Mouse (Mus musculus) regulatory T cell (primary cell): Measurements from ENCODE around the gene Noxa1.

Experiments
- in situ Hi-C: fragments of 300-600 bp; cut with MboI, MseI; formaldehyde crosslinking; loops from one replicate; pipeline ENCODE4 v1.15.1; 2025; ENCODE audit warnings: high pct_unique_total_duplicates

The Noxa1 gene

DNA sequence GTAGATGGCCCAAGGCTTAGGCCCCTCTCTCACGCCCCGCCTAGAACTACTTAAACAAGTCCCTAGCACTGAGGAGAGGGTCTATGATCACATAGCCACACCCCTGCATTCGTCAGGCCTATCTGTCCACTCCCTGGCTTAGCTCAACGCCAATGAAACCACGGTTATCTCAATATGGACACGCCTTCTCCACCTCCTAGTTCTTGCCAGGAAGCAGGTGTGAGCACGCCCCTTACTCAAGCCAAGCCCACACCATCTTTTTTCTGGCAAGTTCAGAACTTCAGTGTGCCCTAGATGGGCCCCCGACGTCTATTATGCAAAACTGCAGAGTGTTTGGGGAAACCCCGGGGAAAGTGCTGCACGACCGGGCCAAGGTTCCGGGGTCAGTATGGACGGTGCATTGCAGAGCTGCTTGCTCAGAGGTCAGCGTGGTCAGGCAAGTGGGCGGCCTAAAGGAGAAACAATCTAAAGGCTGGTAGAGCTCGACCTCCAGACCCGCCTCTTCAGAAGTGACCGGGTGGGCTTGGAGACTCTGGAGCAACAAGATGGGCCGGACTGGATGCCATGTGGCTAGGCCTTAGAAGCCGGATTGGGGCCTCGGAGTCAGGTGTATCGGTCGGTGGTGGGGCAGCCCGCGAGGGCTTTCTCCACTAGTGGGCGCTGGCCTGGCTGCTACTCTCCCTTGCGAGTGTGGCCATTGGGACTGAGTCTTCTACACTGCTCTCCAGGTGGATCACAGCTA is at the start of gene Noxa1:
Gene Noxa1, minus strand, starts transcription at position 41 of the 742 bp plus-strand sequence.
- in situ Hi-C loops = no loop called here

DNA sequence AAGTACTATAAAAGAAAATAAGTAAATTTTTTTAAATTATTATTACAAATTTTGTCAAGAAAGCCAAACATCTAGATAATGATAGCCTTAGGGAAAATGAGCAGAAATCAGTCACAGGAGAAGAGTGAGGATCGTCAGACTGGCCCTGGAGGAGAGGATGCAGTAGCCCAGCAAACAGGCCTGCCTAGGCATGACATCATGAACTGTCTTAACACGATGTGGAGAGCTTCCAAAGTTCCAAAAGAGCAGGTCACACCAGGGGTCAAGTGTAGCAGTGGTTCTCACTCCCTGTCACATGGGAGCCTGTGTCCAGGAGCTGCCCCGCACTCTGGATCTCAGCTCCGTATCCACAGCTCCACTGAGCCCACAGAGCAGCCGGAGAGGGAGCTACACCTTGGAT is 47.0 kb upstream of the Noxa1 start:
- in situ Hi-C loops = no loop called here

DNA sequence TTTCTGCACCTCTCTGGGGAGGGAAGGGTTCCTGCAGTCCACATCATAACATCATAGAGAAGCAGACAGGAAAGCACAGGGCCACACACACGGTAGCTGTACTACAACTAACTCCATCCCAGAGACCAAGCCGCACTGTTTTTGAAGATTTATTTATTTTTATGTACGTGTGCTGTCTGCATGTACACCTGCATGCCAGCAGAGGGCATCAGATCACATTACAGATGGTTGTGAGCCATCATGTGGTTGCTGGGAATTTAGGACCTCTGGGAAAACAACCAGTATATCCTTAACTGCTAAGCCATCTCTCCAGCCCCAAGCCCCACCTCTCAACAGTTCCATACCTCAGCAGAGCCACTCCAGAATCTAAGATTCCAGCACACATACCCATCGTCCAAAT is 46.2 kb upstream of the Noxa1 start:
- in situ Hi-C loops = no loop called here

DNA sequence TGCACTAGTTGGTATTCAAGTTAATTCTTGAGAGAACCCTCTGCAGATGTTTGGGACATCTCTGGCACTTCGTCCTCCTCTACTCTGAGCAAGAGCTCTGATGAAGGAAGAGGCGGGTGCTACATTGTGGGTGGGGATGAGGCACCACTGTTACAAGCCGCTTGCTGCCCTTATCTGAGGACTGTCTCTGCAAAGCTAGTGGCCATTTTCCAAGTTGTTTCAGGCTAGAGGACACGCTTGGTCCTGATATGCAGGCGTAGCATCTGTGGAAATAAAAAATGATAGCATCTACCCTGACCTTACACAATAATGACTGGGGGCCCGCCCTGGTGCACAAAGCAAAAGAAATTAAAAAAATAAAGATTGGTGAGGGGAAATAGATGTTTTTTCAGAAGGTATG is 42.9 kb upstream of the Noxa1 start:
- in situ Hi-C loops = no loop called here

DNA sequence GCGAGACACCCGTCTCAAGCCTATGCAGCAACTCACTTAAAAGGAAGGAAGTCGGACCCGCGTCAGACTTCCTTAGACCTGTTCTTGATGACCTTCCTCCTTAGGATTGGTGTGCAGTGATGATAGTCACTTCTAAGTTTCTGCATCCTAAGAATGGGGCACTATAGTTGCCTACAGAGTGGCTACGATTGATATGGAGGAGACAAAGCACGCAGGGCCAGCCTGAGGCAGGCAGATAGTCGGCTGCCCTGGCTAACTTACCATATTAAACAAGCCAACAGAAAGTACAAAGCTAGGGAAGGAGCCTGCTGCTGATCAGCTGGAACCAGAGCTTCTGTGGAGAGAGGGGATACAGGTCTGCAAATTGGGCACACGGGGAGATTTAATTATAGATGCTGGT is 36.7 kb upstream of the Noxa1 start:
- in situ Hi-C loops = no loop called here

DNA sequence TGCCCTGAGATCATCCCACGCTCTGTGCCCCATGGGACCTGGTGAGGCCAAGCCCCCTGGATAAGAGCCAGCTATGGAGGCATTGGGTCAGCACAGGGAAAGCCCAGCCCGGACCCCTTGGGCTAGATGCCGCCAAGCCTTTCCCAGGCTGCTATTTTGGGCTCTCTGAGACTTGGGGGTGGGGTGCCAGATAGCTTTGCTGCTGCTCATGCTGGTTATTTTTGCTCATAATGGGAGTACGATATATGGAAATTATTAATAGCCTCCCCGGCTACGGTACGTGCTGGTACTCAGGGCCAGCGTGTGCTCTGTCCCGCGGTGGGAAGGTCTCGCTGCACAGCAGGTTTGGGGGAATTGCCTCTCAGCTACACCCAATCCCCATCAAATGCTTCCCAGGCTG is 33.1 kb upstream of the Noxa1 start:
- in situ Hi-C loops = no loop called here

DNA sequence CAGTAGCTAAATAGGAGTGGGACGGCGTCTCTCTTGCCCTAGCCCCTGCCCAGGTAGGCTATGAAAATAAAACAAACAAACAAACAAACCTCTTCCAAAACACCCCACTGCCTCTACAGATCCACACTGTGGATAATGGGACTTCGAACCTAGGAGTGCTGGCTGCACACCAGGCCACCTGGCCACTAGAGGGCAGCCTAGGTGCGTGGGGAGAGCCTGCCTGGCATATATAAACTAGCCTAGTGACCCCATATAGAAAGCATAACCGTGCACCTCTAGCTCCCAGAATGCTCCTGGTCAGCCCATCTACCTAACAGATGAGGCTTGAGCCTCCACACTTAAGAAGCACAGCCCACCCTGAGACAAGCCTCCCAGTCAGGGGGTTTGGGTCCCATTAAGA is 32.3 kb upstream of the Noxa1 start:
- in situ Hi-C loops = no loop called here

DNA sequence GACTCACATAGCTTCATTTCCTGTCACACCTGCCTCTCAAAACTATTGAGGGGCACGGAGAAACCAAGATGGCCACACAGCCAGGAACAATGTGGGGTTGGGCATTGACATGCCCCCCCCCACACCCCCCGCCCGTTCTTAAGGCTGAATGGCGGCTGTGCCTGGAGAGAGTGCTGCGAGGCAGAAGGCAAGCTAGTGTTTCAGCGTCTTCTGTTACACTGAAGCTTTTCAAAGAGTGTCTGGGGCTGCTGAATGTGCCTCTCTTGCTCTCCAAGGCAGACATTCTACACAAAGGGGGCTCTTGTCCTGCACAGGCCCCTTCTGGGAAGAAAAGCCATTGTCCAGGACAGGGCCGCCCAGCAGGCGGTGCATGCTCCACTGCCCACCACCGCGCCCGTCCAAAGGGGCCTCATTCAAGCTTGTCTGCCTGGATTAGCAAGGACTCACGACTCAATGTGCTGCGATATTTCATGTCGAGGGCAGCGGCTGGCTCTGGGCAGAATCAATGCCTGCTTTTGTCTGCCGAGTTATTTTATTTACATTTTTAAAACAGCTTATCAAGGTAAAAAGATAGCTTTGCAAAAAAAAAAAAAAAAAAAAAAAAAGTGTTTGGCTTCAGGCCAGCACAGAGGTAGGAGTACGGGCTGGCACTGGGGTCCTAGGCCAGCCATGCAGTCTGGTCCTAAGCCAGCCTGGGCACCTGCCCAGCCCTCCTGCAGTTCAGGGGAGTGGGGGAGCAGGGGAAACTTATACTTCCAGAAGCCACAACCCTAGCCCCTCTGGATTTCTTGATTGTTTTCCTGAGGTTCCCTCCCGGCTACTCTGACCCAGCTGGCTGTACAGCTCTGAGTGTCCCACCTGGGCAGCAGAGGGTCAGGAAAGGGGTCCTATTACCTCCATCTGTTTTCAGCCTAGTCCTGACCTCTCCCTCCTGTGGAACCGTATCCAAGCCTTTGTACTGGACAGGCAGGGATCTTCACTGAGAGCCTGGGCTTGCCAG is 31.4 kb upstream of the Noxa1 start:
- in situ Hi-C loops = no loop called here

DNA sequence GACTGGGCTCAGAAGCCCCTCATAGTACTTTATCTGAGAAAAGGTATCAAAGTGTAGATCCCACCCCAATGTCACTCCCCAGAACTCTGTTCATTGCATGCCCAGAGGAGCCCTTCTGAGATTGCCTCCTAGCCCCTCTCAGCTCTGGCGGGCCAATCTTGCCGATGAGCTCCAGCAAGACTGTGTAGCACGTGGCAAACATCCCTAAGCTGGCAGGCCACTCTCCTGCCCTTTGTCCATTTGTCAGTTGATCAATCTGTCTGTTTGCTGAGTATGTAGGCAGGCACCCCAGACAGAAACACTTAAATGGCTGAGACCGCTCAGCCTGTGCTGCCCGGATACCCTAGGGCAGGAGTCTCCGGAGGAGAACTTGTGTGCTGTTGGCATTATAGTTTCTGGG is 30.2 kb upstream of the Noxa1 start:
- in situ Hi-C loops = no loop called here

DNA sequence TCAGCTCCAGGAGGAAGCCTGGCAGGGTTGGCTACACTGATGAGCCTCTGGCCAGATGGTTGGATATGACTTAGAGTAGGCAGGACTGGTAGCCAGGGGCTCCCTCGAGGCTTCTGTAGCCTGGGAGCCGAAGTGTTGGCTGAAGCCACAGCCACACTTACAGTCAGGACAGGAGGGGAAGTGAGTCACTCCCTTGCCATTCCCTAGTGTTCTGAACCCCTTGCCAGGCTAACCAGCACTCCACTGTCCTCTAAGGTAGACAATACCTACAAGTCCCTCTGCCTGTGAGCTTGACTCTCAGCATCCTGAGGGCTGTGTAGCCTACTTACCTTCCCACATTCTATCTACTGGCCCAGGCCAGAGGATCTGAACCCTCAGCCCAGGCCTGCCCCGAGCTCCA is 29.5 kb upstream of the Noxa1 start:
- in situ Hi-C loops = no loop called here

DNA sequence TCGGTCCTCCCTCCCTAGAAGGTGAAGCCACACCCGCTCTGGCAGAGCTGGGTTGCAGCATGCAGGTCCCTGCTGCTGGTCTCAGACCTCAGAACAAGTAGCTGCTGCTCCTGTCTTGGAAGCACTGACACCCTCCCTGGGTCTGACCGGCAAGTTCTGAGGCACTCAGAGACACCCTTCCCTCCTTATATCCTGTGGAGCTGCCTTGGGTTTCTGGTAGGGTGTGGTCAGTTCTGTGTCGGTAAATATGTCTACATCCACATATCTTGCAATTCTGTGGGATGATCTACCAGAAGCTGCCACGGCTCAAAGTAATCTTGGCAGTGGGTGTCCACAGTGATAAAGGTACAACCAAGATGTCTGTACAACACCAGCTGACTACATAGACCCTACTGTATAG is 28.6 kb upstream of the Noxa1 start:
- in situ Hi-C loops = no loop called here

DNA sequence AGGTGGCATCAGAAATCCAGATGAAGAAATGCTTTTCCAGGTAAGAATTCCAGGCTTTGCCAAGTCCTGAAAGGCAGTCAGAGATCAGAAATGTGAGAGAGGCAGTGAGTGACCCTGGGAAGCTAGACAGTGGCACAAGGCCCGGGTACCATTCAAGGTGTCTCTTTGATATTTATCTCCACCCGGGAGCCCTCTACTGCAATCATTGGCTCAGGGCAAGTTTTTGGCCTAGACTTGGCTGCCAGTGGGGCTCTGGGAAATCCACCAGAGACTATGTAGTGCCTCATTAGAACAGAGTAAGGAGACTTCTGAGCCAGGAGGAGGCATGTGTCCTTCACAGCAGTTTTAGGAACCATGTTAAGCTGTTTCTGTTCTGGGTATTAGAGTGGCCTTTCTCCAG is 27.7 kb upstream of the Noxa1 start:
- in situ Hi-C loops = no loop called here

DNA sequence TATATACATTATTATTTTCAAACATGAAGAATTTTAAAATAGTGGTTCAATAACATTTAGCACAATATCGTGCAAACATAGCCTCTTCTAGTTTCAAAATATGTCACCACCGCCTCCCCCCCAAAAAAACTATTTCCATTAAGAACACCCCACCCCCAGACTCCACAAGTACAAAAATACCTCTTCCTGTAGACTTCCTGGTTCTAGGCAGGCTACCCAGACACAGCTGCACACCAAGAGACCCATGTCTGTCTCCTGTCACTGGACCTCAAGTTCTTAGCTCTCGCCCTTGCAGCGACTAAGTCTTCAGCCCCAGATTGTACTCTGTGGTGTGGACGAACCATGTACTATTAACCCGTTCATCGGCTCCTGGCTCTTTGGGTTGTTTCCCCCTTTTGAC is 26.0 kb upstream of the Noxa1 start:
- in situ Hi-C loops = no loop called here

DNA sequence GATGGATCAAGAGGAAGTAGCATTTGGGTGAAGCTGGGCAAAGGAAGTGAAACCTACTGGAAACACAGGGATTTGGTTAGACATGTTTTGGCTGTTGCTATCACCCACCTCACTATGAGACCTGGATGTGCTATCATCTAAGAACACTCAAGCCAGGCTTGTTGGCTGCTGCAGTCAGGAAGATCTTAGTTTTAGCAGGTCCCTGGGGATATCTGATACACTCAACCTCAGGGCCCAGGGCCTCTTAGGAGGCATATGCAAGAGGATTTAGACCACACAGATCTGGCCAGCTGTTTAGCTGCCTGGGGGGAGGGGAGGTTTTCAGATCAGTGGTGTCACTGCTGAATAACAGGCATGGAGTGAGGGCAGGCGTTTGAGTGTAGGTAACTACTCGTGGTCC is 20.5 kb upstream of the Noxa1 start:
- in situ Hi-C loops = no loop called here

DNA sequence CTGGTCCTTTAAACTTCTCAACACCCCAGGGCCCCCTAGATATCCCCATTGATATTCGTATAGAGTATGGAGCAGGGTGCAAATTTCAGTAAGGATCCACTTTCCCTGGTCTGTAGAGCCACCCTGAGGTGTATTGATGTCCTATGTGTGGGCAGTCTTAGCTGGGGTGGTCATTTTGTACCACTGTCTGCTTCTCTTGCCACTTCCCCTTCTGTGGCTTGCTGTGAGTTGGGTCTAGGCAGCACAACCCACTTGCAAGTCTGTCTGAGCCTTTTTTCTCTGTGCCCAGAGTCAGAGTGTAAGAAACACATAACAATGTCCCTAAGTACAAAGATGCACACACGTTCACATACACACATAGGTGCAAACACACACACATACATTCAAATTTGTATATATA is 19.4 kb upstream of the Noxa1 start:
- in situ Hi-C loops = no loop called here

DNA sequence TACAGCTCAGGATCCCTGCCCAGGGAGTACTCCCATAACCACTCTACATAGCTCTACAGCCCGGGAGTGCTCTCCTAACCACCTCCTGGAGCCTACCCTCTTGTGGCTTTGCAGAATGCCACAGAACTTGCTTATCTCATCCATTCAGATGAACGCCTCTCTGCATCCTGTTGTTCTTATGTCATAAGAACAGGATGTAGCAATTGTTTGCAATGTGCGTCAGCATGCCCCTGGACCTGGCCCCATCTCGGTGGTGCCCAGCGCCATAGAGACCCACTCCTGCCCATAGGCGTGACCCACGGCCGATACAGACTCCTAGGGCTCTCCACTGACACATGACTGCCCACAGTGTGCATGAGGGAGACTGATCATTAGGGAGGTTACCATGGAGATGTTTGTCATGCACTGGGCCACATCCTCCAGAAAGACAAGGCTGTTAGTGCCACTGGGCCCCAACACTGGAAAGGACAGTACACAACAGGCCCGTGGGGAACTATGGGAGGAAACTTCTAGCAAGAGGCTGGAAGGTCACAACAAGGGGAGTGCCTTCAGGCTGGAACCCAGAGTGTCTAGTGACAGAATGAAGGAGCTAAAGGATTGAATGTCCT is 16.3 kb upstream of the Noxa1 start:
- in situ Hi-C loops = no loop called here

DNA sequence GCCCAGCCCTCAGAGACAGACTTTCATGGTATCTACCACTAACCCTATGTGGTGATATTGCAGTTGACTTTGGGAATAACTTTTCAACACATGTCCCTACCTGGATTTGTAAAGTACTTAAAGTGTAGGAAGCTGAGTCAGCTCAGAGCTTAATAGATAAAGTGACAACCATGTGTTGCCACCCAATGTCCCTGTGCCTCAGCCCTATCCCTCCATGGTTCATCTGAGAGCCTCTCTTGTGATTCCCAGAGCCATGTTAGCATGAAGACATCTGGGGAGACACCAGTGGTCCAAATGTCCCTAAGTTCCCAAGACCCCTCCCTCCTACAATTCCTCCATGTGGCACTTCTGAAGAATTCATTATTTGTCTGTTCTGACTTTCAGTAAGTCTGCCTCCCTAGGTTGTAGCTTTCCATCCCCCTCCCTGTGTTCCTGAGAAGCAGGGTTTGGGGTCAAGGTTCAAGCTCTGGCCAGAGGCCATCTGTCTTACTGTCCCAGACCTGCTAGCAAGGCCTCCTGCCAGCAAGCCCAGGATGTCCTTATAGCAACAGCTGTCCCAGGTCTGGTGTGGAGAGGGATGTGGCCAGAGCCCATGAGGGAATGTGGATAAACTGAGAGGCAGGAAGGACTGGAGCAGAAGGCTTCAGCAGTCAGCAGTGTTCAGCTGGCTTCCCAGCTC is 15.7 kb upstream of the Noxa1 start:
- in situ Hi-C loops = no loop called here

DNA sequence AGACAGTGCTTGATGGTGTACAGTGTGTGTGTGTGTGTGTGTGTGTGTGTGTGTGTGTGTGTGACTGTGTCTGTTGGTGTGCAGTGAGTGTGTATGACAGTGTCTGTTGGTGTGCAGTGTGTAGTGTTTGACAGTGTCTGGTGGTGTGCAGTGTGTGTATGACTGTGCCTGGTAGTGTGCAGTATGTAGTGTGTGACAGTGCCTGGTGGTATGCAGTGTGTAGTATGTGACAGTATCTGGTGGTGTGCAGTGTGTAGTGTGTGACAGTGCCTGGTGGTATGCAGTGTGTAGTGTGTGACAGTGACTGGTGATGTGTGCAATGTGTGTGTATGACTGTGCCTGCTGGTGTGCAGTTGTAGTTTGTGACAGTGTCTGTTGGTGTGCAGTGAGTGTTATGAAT is 14.5 kb upstream of the Noxa1 start:
- in situ Hi-C loops = no loop called here

DNA sequence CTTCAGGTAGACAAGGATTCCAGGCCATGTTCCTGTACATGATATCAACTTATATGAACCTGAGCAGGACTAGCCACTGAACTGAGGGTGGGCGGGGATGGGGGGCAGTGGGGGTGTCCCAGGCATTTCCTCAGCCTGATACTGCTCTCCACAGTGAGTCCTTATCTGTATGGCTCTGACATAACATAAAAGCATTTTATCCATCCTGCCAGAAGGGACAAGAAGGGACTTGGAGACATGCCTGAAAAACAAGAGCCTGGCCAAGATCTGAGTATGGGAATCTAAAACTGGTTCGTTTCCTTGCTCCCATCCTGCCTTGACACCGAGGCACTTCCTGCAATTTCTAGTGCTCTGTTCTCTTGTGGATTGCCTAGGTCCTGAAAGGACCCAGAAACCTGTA is 11.1 kb upstream of the Noxa1 start:
- in situ Hi-C loops = no loop called here

DNA sequence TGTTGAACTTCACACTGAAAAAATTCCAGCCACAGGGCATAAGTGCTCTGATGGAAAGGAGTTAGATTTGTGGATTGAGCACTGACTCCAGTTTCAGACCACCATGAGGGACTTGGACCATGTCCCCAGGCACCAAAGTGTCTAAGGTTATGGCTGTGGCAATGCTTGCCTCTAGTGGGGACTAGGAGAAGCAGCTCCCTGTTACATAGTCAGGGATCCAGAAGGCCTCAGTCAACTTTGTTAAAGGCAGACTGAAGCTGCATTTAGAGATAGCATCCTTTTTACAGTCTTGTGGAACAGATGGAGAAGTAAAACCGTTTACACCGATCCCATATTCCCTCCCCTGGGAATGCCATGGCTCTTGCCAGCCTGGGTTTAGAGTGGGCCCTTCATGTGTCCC is 9.2 kb upstream of the Noxa1 start:
- in situ Hi-C loops = no loop called here

DNA sequence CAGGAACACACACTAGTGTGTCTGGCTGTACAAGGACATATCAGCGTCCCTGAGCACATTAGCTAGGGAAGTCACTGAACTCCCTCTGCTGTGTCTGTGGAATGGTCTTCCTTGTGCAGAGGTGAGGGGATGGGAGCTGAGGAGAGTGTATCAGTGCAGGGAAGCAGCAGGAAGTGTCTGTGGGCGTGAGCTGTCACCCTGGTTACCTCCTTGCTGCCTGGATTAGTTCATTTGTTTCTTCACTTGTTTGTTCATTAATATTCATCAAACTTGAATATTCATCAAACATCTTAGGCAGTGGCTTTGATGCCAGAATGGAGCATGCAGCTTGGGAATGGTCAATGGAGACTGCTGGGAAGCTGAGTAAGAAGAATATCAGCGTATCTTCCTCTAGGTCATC is 4.8 kb upstream of the Noxa1 start:
- in situ Hi-C loops = no loop called here

DNA sequence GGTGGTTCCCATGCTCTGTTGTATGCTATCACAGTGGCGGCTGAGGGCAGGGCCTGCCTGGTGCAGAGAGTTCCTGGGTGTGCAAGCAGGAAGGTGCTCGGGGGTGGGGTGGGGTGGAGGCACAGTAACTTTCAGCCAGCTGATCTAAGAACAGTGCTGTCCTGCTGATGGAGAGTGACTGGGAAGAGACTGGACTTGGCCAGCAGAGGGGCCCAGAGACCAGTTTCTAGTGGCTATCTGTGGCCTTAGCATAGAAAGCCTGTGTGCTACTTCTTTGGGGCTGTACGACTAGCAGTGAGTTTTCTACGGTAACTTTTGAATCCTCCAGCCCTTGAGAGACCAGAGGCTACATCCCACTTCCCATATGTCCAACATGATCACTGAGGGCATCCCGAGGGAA is 4.0 kb upstream of the Noxa1 start:
- in situ Hi-C loops = no loop called here
